Mouse (Mus musculus) erythroblast, embryonic 14.5 days (primary cell): ENCODE measurements around the gene Rbms3.

Experiments used
- GATA1 ChIP-seq: IDR thresholded peaks from 2 replicates; pipeline ENCODE4 v1.6.1; 2012; ENCODE audit warnings: low read length, inconsistent platforms, mixed read lengths
- TAL1 ChIP-seq: IDR thresholded peaks from 3 replicates; pipeline ENCODE4 v1.6.1; 2012; ENCODE audit warnings: low read length, inconsistent platforms, mixed read lengths

- TF ChIP-seq GATA1: no peak
- no peak for TF ChIP-seq TAL1
Observed at GRCm38 (mm10) chr9:116817196-116817595, 812.5 kb downstream of the Rbms3 start.
